Mouse (Mus musculus) hematopoietic stem cell, adult 5-6 weeks (primary cell): Measurements from ENCODE around the gene Pbxip1. TPM values are rescaled to one million over a fixed set of nuclear protein-coding genes. Genes with fewer than 3 reads are reported as not detected.

Experiments used
- ATAC-seq, 2 experiments: fragments of 125-278 bp in 1 of 2; replicated peaks in 1 of 2; 2 replicates each; pipeline ENCODE4 v1.8.0; 2016 to 2017; ENCODE audit warnings: inconsistent platforms in 2 of 2, mild to moderate bottlenecking in 2 of 2, moderate number of reproducible peaks in 2 of 2, low read depth in 1 of 2, moderate TSS enrichment in 1 of 2; ENCODE audit not compliant: low FRiP score in 2 of 2, poor library complexity in 2 of 2, severe bottlenecking in 2 of 2, insufficient read depth in 1 of 2, low TSS enrichment in 1 of 2
- total RNA-seq: library from RNA; stranded (forward); fragments of 172-1452, 232-1000 nt; gene quantifications from 2 replicates; pipeline ENCODE4 v1.2.3, GENCODE M21; 2017

Pbxip1 gene
- total RNA-seq, 1 experiment from 2014 or later, result 26.7 TPM

- no peak for ATAC-seq
These were observed 35.2 kb upstream of the Pbxip1 start for GRCm38 (mm10) chr3:89401329-89401728.

- ATAC-seq, result no peak
These were observed 33.8 kb upstream of the Pbxip1 start, which contains the start of gene Lenep for GRCm38 (mm10) chr3:89402693-89403092. Gene Lenep, minus strand, starts transcription at chr3:89402793.

- no peak for ATAC-seq
These were observed 29.6 kb upstream of the Pbxip1 start for GRCm38 (mm10) chr3:89406887-89407286.

GRCm38 (mm10) chr3:89408448-89408847 lies 28.1 kb upstream of the Pbxip1 start:
- ATAC-seq, result no peak

- no peak for ATAC-seq
These were observed 26.8 kb upstream of the Pbxip1 start for GRCm38 (mm10) chr3:89409701-89410100.

GRCm38 (mm10) chr3:89410864-89411263 lies 25.6 kb upstream of the Pbxip1 start:
- no peak for ATAC-seq

- peak; percentile 99 to 100 for ATAC-seq
These were observed 24.8 kb upstream of the Pbxip1 start, which contains the start of gene Flad1 for GRCm38 (mm10) chr3:89411490-89412393. Gene Flad1, minus strand, starts transcription at chr3:89411870.

GRCm38 (mm10) chr3:89416158-89416557 lies 20.3 kb upstream of the Pbxip1 start:
- ATAC-seq, result no peak

GRCm38 (mm10) chr3:89417131-89417530 lies 19.4 kb upstream of the Pbxip1 start:
- no peak for ATAC-seq

- 0 out of 4 replicates have a peak, but pooled peaks have one; percentile 1 to 3 for ATAC-seq
These were observed 18.7 kb upstream of the Pbxip1 start for GRCm38 (mm10) chr3:89417840-89418169.

- ATAC-seq, result peak; percentile 90 to 95
These were observed 18.2 kb upstream of the Pbxip1 start, which contains the start of the genes Cks1b and Shc1 for GRCm38 (mm10) chr3:89418170-89418860. Gene Cks1b, minus strand, starts transcription at chr3:89418383. Gene Shc1, plus strand, starts transcription at chr3:89418443.

GRCm38 (mm10) chr3:89418861-89419250 lies 17.6 kb upstream of the Pbxip1 start:
- ATAC-seq, result no peak

GRCm38 (mm10) chr3:89419571-89419970 lies 16.9 kb upstream of the Pbxip1 start:
- no peak for ATAC-seq

- no peak for ATAC-seq
These were observed 16.5 kb upstream of the Pbxip1 start for GRCm38 (mm10) chr3:89419981-89420380.

- no peak for ATAC-seq
These were observed 16.1 kb upstream of the Pbxip1 start for GRCm38 (mm10) chr3:89420421-89420820.

GRCm38 (mm10) chr3:89421002-89421774 lies 15.3 kb upstream of the Pbxip1 start:
- peak; percentile 21 to 29; a peak in 2 of 4 replicates for ATAC-seq

- no peak for ATAC-seq
These were observed 14.6 kb upstream of the Pbxip1 start for GRCm38 (mm10) chr3:89421810-89422473.
